Mouse (Mus musculus) cerebellum, postnatal 14 days (tissue): ENCODE measurements at regions not wholly inside any gene's neighbourhood (a gene's known extent, or its start where the extent isn't known, plus 50 kb on each side); places are given as distances from the start of the nearest gene placed in this dataset.
"Not testable (repeated sequence)": the region's sequence is repeated elsewhere in the genome, so short reads cannot be mapped to it uniquely, and the experiment has no call there.

Experiments used
- DNase-seq, 2 experiments: peaks; one replicate each; pipeline ENCODE4 v3.0.0; 2021; ENCODE audit warnings: mixed read lengths in 2 of 2

- peak in 1 of 2 experiments; percentile 1 for DNase-seq
Observed at GRCm38 (mm10) chr16:73647201-73647782, 764.3 kb downstream of the Robo2 start.

GRCm38 (mm10) chr16:73613017-73613416, 798.6 kb downstream of the Robo2 start:
- no peak for DNase-seq

GRCm38 (mm10) chr16:73591421-73591820, 820.2 kb downstream of the Robo2 start:
- no peak for DNase-seq

GRCm38 (mm10) chr16:73561216-73561615, 850.4 kb downstream of the Robo2 start:
- DNase-seq: no peak

- no peak for DNase-seq
Observed at GRCm38 (mm10) chr16:73556940-73557339, 854.7 kb downstream of the Robo2 start.

- DNase-seq: no peak
Observed at GRCm38 (mm10) chr16:73543651-73544050, 868.0 kb downstream of the Robo2 start.

- no peak for DNase-seq
Observed at GRCm38 (mm10) chr16:73538040-73538439, 873.6 kb downstream of the Robo2 start.

GRCm38 (mm10) chr16:73537541-73537940, 874.1 kb downstream of the Robo2 start:
- no peak for DNase-seq

- peak in 1 of 2 experiments; percentile 3 for DNase-seq
Observed at GRCm38 (mm10) chr16:73530191-73530590, 881.4 kb downstream of the Robo2 start.

GRCm38 (mm10) chr16:73522931-73523330, 888.7 kb downstream of the Robo2 start:
- not testable (repeated sequence) for DNase-seq

GRCm38 (mm10) chr16:73504759-73505158, 906.9 kb downstream of the Robo2 start:
- DNase-seq: no peak

- no peak for DNase-seq
Observed at GRCm38 (mm10) chr16:73498636-73499208, 912.9 kb downstream of the Robo2 start.

GRCm38 (mm10) chr16:73483214-73483856, 928.3 kb downstream of the Robo2 start:
- DNase-seq: no peak

- DNase-seq: no peak
Observed at GRCm38 (mm10) chr16:73482176-73482575, 929.4 kb downstream of the Robo2 start.

- no peak for DNase-seq
Observed at GRCm38 (mm10) chr16:73473502-73473901, 938.1 kb downstream of the Robo2 start.

- DNase-seq: peak; percentile 80 to 84
Observed at GRCm38 (mm10) chr16:73471547-73471946, 940.1 kb downstream of the Robo2 start.

GRCm38 (mm10) chr16:73470535-73470934, 941.1 kb downstream of the Robo2 start:
- DNase-seq: no peak

- peak; percentile 69 to 78 for DNase-seq
Observed at GRCm38 (mm10) chr16:73466296-73466695, 945.3 kb downstream of the Robo2 start.

- DNase-seq: no peak
Observed at GRCm38 (mm10) chr16:73462516-73462915, 949.1 kb downstream of the Robo2 start.

GRCm38 (mm10) chr16:73450634-73451245, 960.9 kb downstream of the Robo2 start:
- no peak for DNase-seq

- DNase-seq: no peak
Observed at GRCm38 (mm10) chr16:73449836-73450235, 961.8 kb downstream of the Robo2 start.

- no peak for DNase-seq
Observed at GRCm38 (mm10) chr16:73435726-73436125, 975.9 kb downstream of the Robo2 start.

- peak; percentile 83 for DNase-seq
Observed at GRCm38 (mm10) chr16:73424851-73425250, 986.8 kb downstream of the Robo2 start.

- DNase-seq: peak; percentile 39 to 67
Observed at GRCm38 (mm10) chr16:73424311-73424710, 987.3 kb downstream of the Robo2 start.
